Mouse (Mus musculus): Measurements from ENCODE around the gene Tuba1b. TPM values are rescaled to one million over a fixed set of nuclear protein-coding genes. Genes with fewer than 3 reads are reported as not detected.

Gene Tuba1b
- polyA plus RNA-seq, 1 experiment from 2014 or later, result 903 TPM

GRCm38 (mm10) chr15:98969372-98970101, 35.2 kb upstream of the Tuba1b start:
- ATAC-seq (replicated peaks; ENCODE audit: low FRiP score, low read depth), result no peak
- WGBS, result 24% methylated on average over 16 of the region's 16 CpGs
- no peak for TF ChIP-seq CTCF (IDR thresholded peaks at IDR 0.05; ENCODE audit: low read depth)

GRCm38 (mm10) chr15:98968701-98969371, 34.5 kb upstream of the Tuba1b start:
- no peak for TF ChIP-seq CTCF (IDR thresholded peaks at IDR 0.05; ENCODE audit: low read depth)
- Histone ChIP-seq H3K9ac (ENCODE audit: low read depth, low read length) (peak overlapping the region; percentile 37; the same call in 1 of the 2 replicates), H3K4me2 (ENCODE audit: low read length) (0 out of 2 replicates have a peak overlapping the region, but pooled peaks have one; percentile 13), H3K4me1 (replicated peaks; ENCODE audit: insufficient read depth, low read length) (peaks cover 15% of the 10 kb centered on the region), H3K27me3 (ENCODE audit: insufficient read depth, low read length) (no peaks in the 10 kb centered on the region), H3K4me3 (replicated peaks; ENCODE audit: low read depth, low read length) (no peak overlapping the region), H3K27ac (no peak overlapping the region), H3K9me3 (replicated peaks; ENCODE audit: low read length) (no peaks in the 10 kb centered on the region), H3K36me3 (ENCODE audit: insufficient read depth, low read length) (no peaks in the 10 kb centered on the region)
- 22% methylated on average over 12 of the region's 12 CpGs for WGBS
- DNase-seq (ENCODE audit: low spot score) (peak; percentile 87), ATAC-seq (replicated peaks; ENCODE audit: low FRiP score, low read depth) (no peak; the same call in 1 of the 2 replicates)

More at GRCm38 (mm10) chr15:98969372-98970101, 35.2 kb upstream of the Tuba1b start:
- Histone ChIP-seq H3K4me2 (ENCODE audit: low read length) (no peak overlapping the region), H3K4me3 (replicated peaks; ENCODE audit: low read depth, low read length) (no peak overlapping the region), H3K36me3 (ENCODE audit: insufficient read depth, low read length) (no peaks in the 10 kb centered on the region), H3K9me3 (replicated peaks; ENCODE audit: low read length) (no peaks in the 10 kb centered on the region), H3K27me3 (ENCODE audit: insufficient read depth, low read length) (no peaks in the 10 kb centered on the region), H3K27ac (peak overlapping the region; percentile 50; the same call in 1 of the 2 replicates), H3K4me1 (replicated peaks; ENCODE audit: insufficient read depth, low read length) (peaks cover 15% of the 10 kb centered on the region), H3K9ac (ENCODE audit: low read depth, low read length) (0 out of 2 replicates have a peak overlapping the region, but pooled peaks have one; percentile 23)
- DNase-seq (ENCODE audit: low spot score), result no peak

GRCm38 (mm10) chr15:98959531-98959930, 25.2 kb upstream of the Tuba1b start:
- WGBS, result 75% methylated on average over 3 of the region's 3 CpGs
- H3K36me3 ChIP-seq (ENCODE audit: insufficient read depth, low read length), result no peaks in the 10 kb centered on the region
- no peaks in the 10 kb centered on the region for H3K4me1 ChIP-seq (replicated peaks; ENCODE audit: insufficient read depth, low read length)
- no peaks in the 10 kb centered on the region for H3K9me3 ChIP-seq (replicated peaks; ENCODE audit: low read length)
- no peak for DNase-seq (ENCODE audit: low spot score)
- no peak overlapping the region for H3K4me3 ChIP-seq (replicated peaks; ENCODE audit: low read depth, low read length)
- TF ChIP-seq CTCF (IDR thresholded peaks at IDR 0.05; ENCODE audit: low read depth), result no peak
- H3K9ac ChIP-seq (ENCODE audit: low read depth, low read length), result no peak overlapping the region
- H3K27me3 ChIP-seq (ENCODE audit: insufficient read depth, low read length), result no peaks in the 10 kb centered on the region
- ATAC-seq (replicated peaks; ENCODE audit: low FRiP score, low read depth), result no peak
- H3K4me2 ChIP-seq (ENCODE audit: low read length), result no peak overlapping the region
- no peak overlapping the region for H3K27ac ChIP-seq

GRCm38 (mm10) chr15:98958901-98959420, 24.6 kb upstream of the Tuba1b start:
- WGBS, result 90% methylated on average over 4 of the region's 4 CpGs
- no peaks in the 10 kb centered on the region for H3K27me3 ChIP-seq (ENCODE audit: insufficient read depth, low read length)
- H3K27ac ChIP-seq, result no peak overlapping the region
- H3K4me3 ChIP-seq (replicated peaks; ENCODE audit: low read depth, low read length), result no peak overlapping the region
- DNase-seq (ENCODE audit: low spot score) (no peak), ATAC-seq (replicated peaks; ENCODE audit: low FRiP score, low read depth) (no peak)
- no peaks in the 10 kb centered on the region for H3K4me1 ChIP-seq (replicated peaks; ENCODE audit: insufficient read depth, low read length)
- H3K9me3 ChIP-seq (replicated peaks; ENCODE audit: low read length), result no peaks in the 10 kb centered on the region
- no peak overlapping the region for H3K9ac ChIP-seq (ENCODE audit: low read depth, low read length)
- no peak for TF ChIP-seq CTCF (IDR thresholded peaks at IDR 0.05; ENCODE audit: low read depth)
- H3K4me2 ChIP-seq (ENCODE audit: low read length), result no peak overlapping the region
- H3K36me3 ChIP-seq (ENCODE audit: insufficient read depth, low read length), result no peaks in the 10 kb centered on the region

GRCm38 (mm10) chr15:98957475-98957874, 23.1 kb upstream of the Tuba1b start:
- H3K36me3 ChIP-seq (ENCODE audit: insufficient read depth, low read length), result no peaks in the 10 kb centered on the region
- H3K9ac ChIP-seq (ENCODE audit: low read depth, low read length), result no peak overlapping the region
- H3K27me3 ChIP-seq (ENCODE audit: insufficient read depth, low read length), result no peaks in the 10 kb centered on the region
- DNase-seq (ENCODE audit: low spot score) (no peak), ATAC-seq (replicated peaks; ENCODE audit: low FRiP score, low read depth) (no peak)
- no peak overlapping the region for H3K27ac ChIP-seq
- H3K4me3 ChIP-seq (replicated peaks; ENCODE audit: low read depth, low read length), result no peak overlapping the region
- H3K4me2 ChIP-seq (ENCODE audit: low read length), result no peak overlapping the region
- 66% methylated on average over 5 of the region's 5 CpGs for WGBS
- H3K9me3 ChIP-seq (replicated peaks; ENCODE audit: low read length), result no peaks in the 10 kb centered on the region
- no peak for TF ChIP-seq CTCF (IDR thresholded peaks at IDR 0.05; ENCODE audit: low read depth)
- H3K4me1 ChIP-seq (replicated peaks; ENCODE audit: insufficient read depth, low read length), result no peaks in the 10 kb centered on the region

GRCm38 (mm10) chr15:98956000-98956399, 21.6 kb upstream of the Tuba1b start:
- Histone ChIP-seq H3K9ac (ENCODE audit: low read depth, low read length) (no peak overlapping the region), H3K4me1 (replicated peaks; ENCODE audit: insufficient read depth, low read length) (peaks cover 7% of the 10 kb centered on the region), H3K36me3 (ENCODE audit: insufficient read depth, low read length) (no peaks in the 10 kb centered on the region), H3K4me2 (ENCODE audit: low read length) (no peak overlapping the region), H3K9me3 (replicated peaks; ENCODE audit: low read length) (no peaks in the 10 kb centered on the region), H3K27me3 (ENCODE audit: insufficient read depth, low read length) (no peaks in the 10 kb centered on the region), H3K27ac (no peak overlapping the region), H3K4me3 (replicated peaks; ENCODE audit: low read depth, low read length) (no peak overlapping the region)
- no peak for TF ChIP-seq CTCF (IDR thresholded peaks at IDR 0.05; ENCODE audit: low read depth)
- ATAC-seq (replicated peaks; ENCODE audit: low FRiP score, low read depth) (no peak), DNase-seq (ENCODE audit: low spot score) (no peak)
- 90% methylated on average over 4 of the region's 4 CpGs for WGBS

All from kidney, postnatal 0 days (tissue).